Mouse (Mus musculus) CH12.LX (cell line): Measurements from ENCODE around the gene Ube2e1.

Experiments
- CTCF ChIP-seq, 2 experiments: IDR thresholded peaks in 1 of 2; conservative IDR thresholded peaks in 1 of 2; 2 replicates each; pipeline ENCODE4 v1.5.1; 2011 to 2012; ENCODE audit warnings: low read depth in 2 of 2, low read length in 2 of 2, improper control_type of control experiment in 1 of 2, inconsistent platforms in 1 of 2, mild to moderate bottlenecking in 1 of 2, moderate library complexity in 1 of 2
- JUND ChIP-seq: conservative IDR thresholded peaks from 2 replicates; pipeline ENCODE4 v1.6.1; 2011; ENCODE audit warnings: low read depth, low read length, improper control_type of control experiment
- MAX ChIP-seq: IDR thresholded peaks from 2 replicates; pipeline ENCODE4 v1.6.1; 2011; ENCODE audit warnings: low read length, improper control_type of control experiment
- MAZ ChIP-seq: IDR thresholded peaks from 2 replicates; pipeline ENCODE4 v1.6.1; 2012; ENCODE audit warnings: low read depth, mild to moderate bottlenecking, inconsistent platforms, low read length, improper control_type of control experiment, moderate library complexity
- MXI1 ChIP-seq: IDR thresholded peaks from 2 replicates; pipeline ENCODE4 v1.6.1; 2011; ENCODE audit warnings: mild to moderate bottlenecking, low read depth, low read length, improper control_type of control experiment
- NELFE ChIP-seq: IDR thresholded peaks from 2 replicates; pipeline ENCODE4 v1.6.1; 2011; ENCODE audit warnings: low read depth, low read length, improper control_type of control experiment
- POLR2A ChIP-seq: IDR thresholded peaks from 2 replicates; pipeline ENCODE4 v1.6.1; 2011; ENCODE audit warnings: low read depth, mild to moderate bottlenecking, improper control_type of control experiment, low read length
- POLR2AphosphoS2 ChIP-seq: IDR thresholded peaks from 2 replicates; pipeline ENCODE4 v1.6.1; 2011; ENCODE audit warnings: low read depth, low read length, improper control_type of control experiment
- ZNF384 ChIP-seq: IDR thresholded peaks from 2 replicates; pipeline ENCODE4 v1.6.1; 2012; ENCODE audit warnings: low read depth, low read length, improper control_type of control experiment, inconsistent platforms

- TF ChIP-seq CTCF (conservative IDR thresholded peaks at IDR 0.05 in 1 of 2, IDR thresholded peaks at IDR 0.05 in 1 of 2; ENCODE audit: low read depth in 2 of 2, low read length in 2 of 2), result no peak
- no peak for TF ChIP-seq POLR2AphosphoS2
- TF ChIP-seq ZNF384, result no peak
- TF ChIP-seq MXI1, result no peak
- no peak for TF ChIP-seq POLR2A
- no peak for TF ChIP-seq MAX
- TF ChIP-seq NELFE, result no peak
- no peak for TF ChIP-seq MAZ
- no peak for TF ChIP-seq JUND
Observed at GRCm38 (mm10) chr14:18342749-18343148, 11.1 kb upstream of the Ube2e1 start.
